Mouse (Mus musculus): ENCODE results near the gene Armh1. TPM values are rescaled to one million over a fixed set of nuclear protein-coding genes. Genes with fewer than 3 reads are reported as not detected.

Armh1 gene
- polyA plus RNA-seq, 1 experiment from 2014 or later = not detected

DNA sequence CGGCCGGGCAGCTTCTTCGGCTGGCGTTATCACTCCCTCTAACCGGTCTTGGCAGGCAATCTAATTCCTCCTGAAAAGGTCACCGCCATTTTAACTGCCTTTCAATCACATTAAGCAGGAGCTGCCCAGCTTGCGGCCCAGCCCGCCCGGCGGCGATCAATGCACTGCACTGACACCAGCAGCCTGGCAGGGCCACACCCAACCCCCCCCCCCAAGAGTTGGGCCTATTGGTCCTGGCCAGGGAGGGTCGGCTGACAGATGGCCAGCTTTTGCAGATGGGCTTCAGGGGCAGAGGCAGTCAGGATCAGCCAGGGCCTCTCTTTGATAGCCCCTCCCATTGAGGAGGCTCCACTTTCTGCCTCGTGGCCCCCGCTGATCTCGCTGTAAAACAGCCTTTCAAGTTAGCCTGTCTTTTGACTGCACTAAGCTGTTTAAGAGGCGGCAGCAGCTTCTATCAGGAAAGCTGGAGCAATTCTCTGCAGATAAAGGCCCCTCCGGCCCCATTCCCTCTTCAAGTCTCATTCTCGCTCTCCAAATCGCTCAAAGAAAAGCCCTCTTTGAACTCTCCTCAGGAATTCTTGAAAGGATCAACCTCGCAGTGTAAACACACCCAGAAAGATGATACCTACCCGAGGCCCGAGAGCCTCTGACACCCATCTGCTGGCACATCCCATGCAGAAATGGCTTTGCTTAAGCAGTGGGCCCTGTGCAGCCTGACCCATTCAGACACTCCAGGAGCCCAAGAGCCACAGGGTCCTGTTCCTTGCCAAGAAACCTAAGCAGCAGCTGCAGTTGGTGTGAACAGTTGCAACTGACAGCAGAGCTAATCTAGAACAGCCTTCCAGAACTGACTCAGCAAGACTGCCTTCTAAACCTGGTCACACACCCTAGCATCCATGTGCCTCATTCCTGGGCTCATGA is 31.6 kb upstream of the Armh1 start:
- H3K4me3 ChIP-seq (ENCODE audit: low read depth, low read length) = no peak overlapping the region
- no peaks in the 10 kb centered on the region for H3K9me3 ChIP-seq (ENCODE audit: control insufficient read depth, low read length)
- peak overlapping the region; percentile 55 for H3K27ac ChIP-seq (ENCODE audit: low read depth, low read length)
- no peaks in the 10 kb centered on the region for H3K27me3 ChIP-seq (ENCODE audit: control insufficient read depth, insufficient read depth, low read length)
- ATAC-seq (ENCODE audit: low FRiP score) = peak; percentile 78
- H3K4me1 ChIP-seq (replicated peaks; ENCODE audit: control insufficient read depth, insufficient read depth, low read length) = peaks cover 13% of the 10 kb centered on the region
- WGBS = 28% methylated on average over 22 of the region's 22 CpGs
- peaks cover 6% of the 10 kb centered on the region; the same call in 1 of the 2 replicates for H3K36me3 ChIP-seq (ENCODE audit: control insufficient read depth, insufficient read depth, low read length)
- H3K4me2 ChIP-seq (replicated peaks; ENCODE audit: low read depth, low read length) = no peak overlapping the region; the same call in 1 of the 2 replicates
- no peak overlapping the region for H3K9ac ChIP-seq (ENCODE audit: low read depth, low read length)
- DNase-seq (ENCODE audit: low spot score) = peak; percentile 61

- H3K27ac ChIP-seq (ENCODE audit: low read depth, low read length) = peak overlapping the region; percentile 7; the same call in 1 of the 2 replicates
- no peak for ATAC-seq (ENCODE audit: low FRiP score)
- H3K4me3 ChIP-seq (ENCODE audit: low read depth, low read length) = no peak overlapping the region
- DNase-seq (ENCODE audit: low spot score) = no peak
- H3K4me1 ChIP-seq (replicated peaks; ENCODE audit: control insufficient read depth, insufficient read depth, low read length) = peaks cover 14% of the 10 kb centered on the region
- WGBS = 70% methylated on average over 19 of the region's 19 CpGs
- no peaks in the 10 kb centered on the region for H3K27me3 ChIP-seq (ENCODE audit: control insufficient read depth, insufficient read depth, low read length)
- peaks cover 18% of the 10 kb centered on the region for H3K36me3 ChIP-seq (ENCODE audit: control insufficient read depth, insufficient read depth, low read length)
- no peak overlapping the region for H3K4me2 ChIP-seq (replicated peaks; ENCODE audit: low read depth, low read length)
- H3K9ac ChIP-seq (ENCODE audit: low read depth, low read length) = no peak overlapping the region
- no peaks in the 10 kb centered on the region for H3K9me3 ChIP-seq (ENCODE audit: control insufficient read depth, low read length)
Observed at GRCm38 (mm10) chr4:117281090-117281845, 29.3 kb upstream of the Armh1 start.

DNA sequence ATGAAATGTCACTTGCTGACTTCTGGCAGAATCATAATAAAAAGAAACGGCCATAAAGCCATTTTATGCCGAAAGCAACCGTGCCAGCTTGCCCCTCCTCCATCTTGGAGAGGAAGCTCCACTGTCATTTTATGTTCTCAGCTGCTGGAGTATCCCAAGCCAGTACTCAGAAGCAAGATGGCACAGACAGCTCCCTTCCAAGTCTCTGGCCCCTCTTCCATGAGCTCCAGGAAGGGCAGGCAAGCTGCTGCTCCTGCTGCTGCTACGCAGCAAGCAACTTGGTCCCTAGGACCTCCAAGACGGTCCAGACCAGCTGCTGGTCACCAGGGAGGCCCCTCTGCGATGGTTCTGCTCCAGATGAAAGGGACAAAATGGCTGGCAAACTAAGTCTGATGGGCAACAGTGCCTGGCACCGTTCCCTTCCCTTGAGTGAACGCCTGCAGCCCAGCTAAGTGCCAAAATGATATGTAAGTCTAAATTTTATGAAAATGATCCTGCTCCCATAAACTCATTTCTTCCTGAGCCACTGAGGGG is 28.5 kb upstream of the Armh1 start:
- no peak for DNase-seq (ENCODE audit: low spot score)
- Histone ChIP-seq H3K36me3 (ENCODE audit: control insufficient read depth, insufficient read depth, low read length) (peaks cover 17% of the 10 kb centered on the region), H3K27ac (ENCODE audit: low read depth, low read length) (no peak overlapping the region)

DNA sequence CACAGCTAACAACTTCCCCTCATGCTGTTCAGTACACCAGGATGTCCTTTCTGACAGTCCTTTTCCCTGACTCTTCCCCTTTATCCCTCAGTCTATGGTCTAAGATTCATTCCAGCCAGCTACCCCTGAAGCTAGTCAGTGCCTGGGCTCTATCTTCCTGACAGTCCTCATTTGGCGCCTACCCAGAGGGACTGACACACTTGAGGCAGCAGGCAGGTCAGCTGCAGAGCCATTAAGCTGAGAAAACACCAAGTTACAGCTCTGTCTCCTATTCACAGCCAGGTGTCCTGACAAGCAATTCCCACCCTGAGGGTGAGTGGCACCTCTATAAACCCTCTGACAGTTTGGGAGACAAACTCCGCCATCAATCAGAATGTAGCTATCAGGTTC is 27.3 kb upstream of the Armh1 start:
- ATAC-seq (ENCODE audit: low FRiP score) (no peak), DNase-seq (ENCODE audit: low spot score) (no peak)
- Histone ChIP-seq H3K4me2 (replicated peaks; ENCODE audit: low read depth, low read length) (no peak overlapping the region), H3K27me3 (ENCODE audit: control insufficient read depth, insufficient read depth, low read length) (no peaks in the 10 kb centered on the region), H3K9me3 (ENCODE audit: control insufficient read depth, low read length) (no peaks in the 10 kb centered on the region), H3K9ac (ENCODE audit: low read depth, low read length) (no peak overlapping the region), H3K36me3 (ENCODE audit: control insufficient read depth, insufficient read depth, low read length) (peaks cover 19% of the 10 kb centered on the region), H3K4me1 (replicated peaks; ENCODE audit: control insufficient read depth, insufficient read depth, low read length) (peaks cover 14% of the 10 kb centered on the region), H3K27ac (ENCODE audit: low read depth, low read length) (no peak overlapping the region), H3K4me3 (ENCODE audit: low read depth, low read length) (no peak overlapping the region)
- WGBS = 89% methylated on average over 2 of the region's 2 CpGs

More for the DNA sequence above, 28.5 kb upstream of the Armh1 start:
- 91% methylated on average over 8 of the region's 8 CpGs for WGBS
- Histone ChIP-seq H3K4me3 (ENCODE audit: low read depth, low read length) (no peak overlapping the region), H3K4me2 (replicated peaks; ENCODE audit: low read depth, low read length) (no peak overlapping the region), H3K9me3 (ENCODE audit: control insufficient read depth, low read length) (no peaks in the 10 kb centered on the region), H3K4me1 (replicated peaks; ENCODE audit: control insufficient read depth, insufficient read depth, low read length) (peaks cover 14% of the 10 kb centered on the region), H3K9ac (ENCODE audit: low read depth, low read length) (0 out of 2 replicates have a peak overlapping the region, but pooled peaks have one; percentile 19), H3K27me3 (ENCODE audit: control insufficient read depth, insufficient read depth, low read length) (no peaks in the 10 kb centered on the region)
- ATAC-seq (ENCODE audit: low FRiP score) = no peak

DNA sequence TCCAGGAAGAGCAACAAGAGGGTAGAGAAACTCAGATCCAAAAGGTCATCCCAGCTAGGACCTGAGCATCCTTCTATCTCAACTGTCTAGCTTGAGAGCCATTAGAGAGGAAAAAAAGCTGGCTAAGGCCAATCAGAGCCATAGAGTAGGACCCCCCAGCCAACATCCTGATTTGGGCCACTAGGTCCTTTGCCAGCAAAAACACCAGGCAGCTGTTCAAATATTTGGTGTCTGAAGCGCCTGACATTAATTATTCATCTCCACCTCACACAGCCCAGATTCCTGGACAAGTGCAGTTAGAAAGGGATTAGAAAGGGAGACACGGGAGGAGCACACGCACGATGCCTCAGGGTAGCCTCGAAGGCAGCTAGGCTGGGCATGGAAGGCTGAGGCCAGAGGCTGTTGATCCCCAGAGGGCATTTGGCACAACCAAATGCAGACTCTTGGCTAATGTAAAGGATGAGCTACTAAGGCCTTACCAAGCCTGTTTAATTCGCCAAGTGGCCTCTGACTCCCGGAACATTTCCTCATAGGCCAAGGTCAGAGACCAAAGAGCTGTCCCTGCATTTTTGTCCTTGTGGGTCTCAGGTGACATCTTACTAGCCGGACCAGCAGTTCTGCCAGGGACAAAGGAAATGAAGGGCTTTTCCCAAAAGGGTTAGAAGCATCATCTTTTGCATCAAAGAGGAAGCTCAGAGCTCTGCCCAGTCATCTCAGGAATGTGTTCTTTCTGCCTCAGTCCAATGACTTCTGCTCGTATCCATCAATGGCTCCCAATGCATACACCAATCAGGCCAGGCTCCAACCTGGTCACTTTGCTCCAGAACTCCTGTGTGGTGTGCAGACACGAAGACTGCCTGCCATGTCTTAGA is 26.7 kb upstream of the Armh1 start:
- H3K36me3 ChIP-seq (ENCODE audit: control insufficient read depth, insufficient read depth, low read length) = peaks cover 23% of the 10 kb centered on the region
- DNase-seq (ENCODE audit: low spot score) (no peak), ATAC-seq (ENCODE audit: low FRiP score) (no peak)
- H3K9me3 ChIP-seq (ENCODE audit: control insufficient read depth, low read length) = no peaks in the 10 kb centered on the region
- H3K4me3 ChIP-seq (ENCODE audit: low read depth, low read length) = no peak overlapping the region
- H3K4me1 ChIP-seq (replicated peaks; ENCODE audit: control insufficient read depth, insufficient read depth, low read length) = peaks cover 10% of the 10 kb centered on the region
- H3K9ac ChIP-seq (ENCODE audit: low read depth, low read length) = no peak overlapping the region
- H3K4me2 ChIP-seq (replicated peaks; ENCODE audit: low read depth, low read length) = no peak overlapping the region
- WGBS = 80% methylated on average over 10 of the region's 10 CpGs
- no peaks in the 10 kb centered on the region for H3K27me3 ChIP-seq (ENCODE audit: control insufficient read depth, insufficient read depth, low read length)
- H3K27ac ChIP-seq (ENCODE audit: low read depth, low read length) = no peak overlapping the region

DNA sequence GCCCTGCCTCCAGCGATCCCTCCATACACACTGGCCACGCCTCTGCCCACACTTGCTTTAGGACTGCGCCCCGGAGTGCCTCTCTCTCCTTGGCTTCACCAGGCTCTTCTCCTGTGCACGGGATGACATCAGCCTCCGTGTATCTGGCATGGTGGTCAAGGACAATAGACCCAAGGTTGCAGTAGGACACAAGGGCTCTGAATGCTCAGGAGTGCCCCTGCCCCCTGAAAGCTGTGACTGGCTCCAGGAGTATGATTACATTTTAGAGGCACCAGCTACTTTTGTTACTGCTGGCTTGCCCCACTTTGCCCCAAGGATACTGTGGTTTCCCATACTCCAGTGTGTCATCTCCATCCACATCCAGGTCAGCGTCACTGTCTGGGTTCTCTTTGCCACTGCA is 25.8 kb upstream of the Armh1 start:
- peaks cover 13% of the 10 kb centered on the region for H3K4me1 ChIP-seq (replicated peaks; ENCODE audit: control insufficient read depth, insufficient read depth, low read length)
- H3K4me2 ChIP-seq (replicated peaks; ENCODE audit: low read depth, low read length) = no peak overlapping the region
- no peak overlapping the region for H3K27ac ChIP-seq (ENCODE audit: low read depth, low read length)
- H3K9me3 ChIP-seq (ENCODE audit: control insufficient read depth, low read length) = no peaks in the 10 kb centered on the region
- WGBS = 87% methylated on average over 7 of the region's 7 CpGs
- ATAC-seq (ENCODE audit: low FRiP score) = no peak
- no peak overlapping the region for H3K4me3 ChIP-seq (ENCODE audit: low read depth, low read length)
- H3K36me3 ChIP-seq (ENCODE audit: control insufficient read depth, insufficient read depth, low read length) = peaks cover 25% of the 10 kb centered on the region
- no peak overlapping the region for H3K9ac ChIP-seq (ENCODE audit: low read depth, low read length)
- no peak for DNase-seq (ENCODE audit: low spot score)
- no peaks in the 10 kb centered on the region for H3K27me3 ChIP-seq (ENCODE audit: control insufficient read depth, insufficient read depth, low read length)

GRCm38 (mm10) chr4:117277021-117277420 is 25.1 kb upstream of the Armh1 start:
- H3K4me3 ChIP-seq (ENCODE audit: low read depth, low read length) = no peak overlapping the region
- H3K9ac ChIP-seq (ENCODE audit: low read depth, low read length) = no peak overlapping the region
- no peaks in the 10 kb centered on the region for H3K9me3 ChIP-seq (ENCODE audit: control insufficient read depth, low read length)
- H3K36me3 ChIP-seq (ENCODE audit: control insufficient read depth, insufficient read depth, low read length) = peaks cover 25% of the 10 kb centered on the region
- H3K27ac ChIP-seq (ENCODE audit: low read depth, low read length) = peak overlapping the region; percentile 80
- H3K4me2 ChIP-seq (replicated peaks; ENCODE audit: low read depth, low read length) = no peak overlapping the region
- peaks cover 10% of the 10 kb centered on the region for H3K4me1 ChIP-seq (replicated peaks; ENCODE audit: control insufficient read depth, insufficient read depth, low read length)
- no peak for ATAC-seq (ENCODE audit: low FRiP score)
- no peaks in the 10 kb centered on the region for H3K27me3 ChIP-seq (ENCODE audit: control insufficient read depth, insufficient read depth, low read length)
- WGBS = 87% methylated on average over 13 of the region's 13 CpGs
- no peak for DNase-seq (ENCODE audit: low spot score)

DNA sequence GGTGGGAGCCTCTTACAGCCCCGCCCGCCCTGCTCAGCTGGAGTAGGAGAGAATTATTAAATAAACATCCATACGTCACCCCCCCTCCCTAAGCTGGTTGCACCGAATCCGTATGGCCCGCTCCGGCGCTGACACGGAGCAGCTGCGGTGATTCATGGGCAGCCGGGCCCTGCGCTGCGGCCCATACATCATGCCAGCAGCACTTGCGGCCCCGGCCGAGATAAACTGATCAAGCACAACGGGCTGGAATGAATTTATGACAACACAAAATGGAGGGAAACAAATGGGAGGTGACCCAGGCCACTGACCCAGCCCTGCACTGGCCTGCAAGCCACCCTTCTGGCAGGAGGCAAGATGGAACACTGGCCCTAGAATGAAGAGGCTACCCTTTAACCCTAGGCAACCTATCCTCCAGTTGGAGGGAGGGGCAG is 24.4 kb upstream of the Armh1 start:
- Histone ChIP-seq H3K27ac (ENCODE audit: low read depth, low read length) (peak overlapping the region; percentile 80), H3K4me2 (replicated peaks; ENCODE audit: low read depth, low read length) (no peak overlapping the region), H3K4me1 (replicated peaks; ENCODE audit: control insufficient read depth, insufficient read depth, low read length) (peaks cover 10% of the 10 kb centered on the region), H3K9ac (ENCODE audit: low read depth, low read length) (no peak overlapping the region), H3K36me3 (ENCODE audit: control insufficient read depth, insufficient read depth, low read length) (peaks cover 25% of the 10 kb centered on the region), H3K27me3 (ENCODE audit: control insufficient read depth, insufficient read depth, low read length) (no peaks in the 10 kb centered on the region; the same call in 1 of the 2 replicates), H3K9me3 (ENCODE audit: control insufficient read depth, low read length) (no peaks in the 10 kb centered on the region), H3K4me3 (ENCODE audit: low read depth, low read length) (no peak overlapping the region)
- 75% methylated on average over 17 of the region's 17 CpGs for WGBS
- peak; percentile 52 for DNase-seq (ENCODE audit: low spot score)
- peak; percentile 52 for ATAC-seq (ENCODE audit: low FRiP score)

Measured in hindbrain, embryonic 11.5 days (tissue).